Mouse (Mus musculus): ENCODE results near the gene Mcl1. TPM values are rescaled to one million over a fixed set of nuclear protein-coding genes. Genes with fewer than 3 reads are reported as not detected.

The Mcl1 gene
- polyA plus RNA-seq, 1 experiment from 2014 or later: 75.7 TPM

GRCm38 (mm10) chr3:95624628-95625503 is 33.7 kb upstream of the Mcl1 start, which contains the start of gene Ensa:
TSS of gene Ensa (plus strand) at chr3:95624993.
- Histone ChIP-seq H3K27ac (ENCODE audit: low read depth, low read length) (peak within 1 kb of the TSS; percentile 81), H3K9me3 (ENCODE audit: control insufficient read depth, low read length) (no peaks in the 10 kb centered on the region), H3K4me1 (ENCODE audit: control insufficient read depth, insufficient read depth, low read length) (peaks cover 8% of the 10 kb centered on the region), H3K4me2 (ENCODE audit: low read depth) (peak within 1 kb of the TSS; percentile 78), H3K9ac (ENCODE audit: low read length) (peak within 1 kb of the TSS; percentile 75), H3K36me3 (ENCODE audit: control insufficient read depth, insufficient read depth, low read length) (peaks cover 20% of the 10 kb centered on the region), H3K27me3 (ENCODE audit: control insufficient read depth, insufficient read depth, low read length) (no peaks in the 10 kb centered on the region), H3K4me3 (ENCODE audit: low read depth, low read length) (peak within 1 kb of the TSS; percentile 67)
- ATAC-seq (ENCODE audit: insufficient read depth, low FRiP score, low TSS enrichment): peak; percentile 99
- under 1% methylated on average over 44 of the region's 44 CpGs for WGBS
- peak; percentile 98 for DNase-seq (ENCODE audit: low spot score)

- no peak overlapping the region for H3K9ac ChIP-seq (ENCODE audit: low read length)
- H3K27ac ChIP-seq (ENCODE audit: low read depth, low read length): no peak overlapping the region
- H3K4me3 ChIP-seq (ENCODE audit: low read depth, low read length): no peak overlapping the region
- H3K4me1 ChIP-seq (ENCODE audit: control insufficient read depth, insufficient read depth, low read length): peaks cover 8% of the 10 kb centered on the region
- peaks cover 25% of the 10 kb centered on the region for H3K36me3 ChIP-seq (ENCODE audit: control insufficient read depth, insufficient read depth, low read length)
- H3K9me3 ChIP-seq (ENCODE audit: control insufficient read depth, low read length): no peaks in the 10 kb centered on the region
- WGBS: 93% methylated on average over 5 of the region's 5 CpGs
- ATAC-seq (ENCODE audit: insufficient read depth, low FRiP score, low TSS enrichment): no peak
- no peaks in the 10 kb centered on the region for H3K27me3 ChIP-seq (ENCODE audit: control insufficient read depth, insufficient read depth, low read length)
- no peak for DNase-seq (ENCODE audit: low spot score)
- no peak overlapping the region for H3K4me2 ChIP-seq (ENCODE audit: low read depth)
Measured at GRCm38 (mm10) chr3:95627763-95628162, 30.8 kb upstream of the Mcl1 start.

GRCm38 (mm10) chr3:95629755-95630154 is 28.8 kb upstream of the Mcl1 start:
- Histone ChIP-seq H3K9me3 (ENCODE audit: control insufficient read depth, low read length) (no peaks in the 10 kb centered on the region), H3K27ac (ENCODE audit: low read depth, low read length) (no peak overlapping the region), H3K4me1 (ENCODE audit: control insufficient read depth, insufficient read depth, low read length) (peaks cover 8% of the 10 kb centered on the region), H3K4me2 (ENCODE audit: low read depth) (no peak overlapping the region), H3K36me3 (ENCODE audit: control insufficient read depth, insufficient read depth, low read length) (peaks cover 25% of the 10 kb centered on the region), H3K27me3 (ENCODE audit: control insufficient read depth, insufficient read depth, low read length) (no peaks in the 10 kb centered on the region), H3K9ac (ENCODE audit: low read length) (no peak overlapping the region), H3K4me3 (ENCODE audit: low read depth, low read length) (no peak overlapping the region)
- DNase-seq (ENCODE audit: low spot score): no peak
- WGBS: 87% methylated on average over 4 of the region's 4 CpGs
- no peak for ATAC-seq (ENCODE audit: insufficient read depth, low FRiP score, low TSS enrichment)

- Histone ChIP-seq H3K36me3 (ENCODE audit: control insufficient read depth, insufficient read depth, low read length) (peaks cover 25% of the 10 kb centered on the region), H3K27ac (ENCODE audit: low read depth, low read length) (no peak overlapping the region), H3K27me3 (ENCODE audit: control insufficient read depth, insufficient read depth, low read length) (no peaks in the 10 kb centered on the region), H3K4me2 (ENCODE audit: low read depth) (no peak overlapping the region), H3K9ac (ENCODE audit: low read length) (no peak overlapping the region), H3K9me3 (ENCODE audit: control insufficient read depth, low read length) (no peaks in the 10 kb centered on the region), H3K4me3 (ENCODE audit: low read depth, low read length) (no peak overlapping the region), H3K4me1 (ENCODE audit: control insufficient read depth, insufficient read depth, low read length) (peaks cover 8% of the 10 kb centered on the region)
- WGBS: 93% methylated on average over 3 of the region's 3 CpGs
- no peak for ATAC-seq (ENCODE audit: insufficient read depth, low FRiP score, low TSS enrichment)
- DNase-seq (ENCODE audit: low spot score): no peak
Measured at GRCm38 (mm10) chr3:95630856-95631255, 27.7 kb upstream of the Mcl1 start.

GRCm38 (mm10) chr3:95631304-95631703 is 27.3 kb upstream of the Mcl1 start:
- H3K27ac ChIP-seq (ENCODE audit: low read depth, low read length): no peak overlapping the region
- 84% methylated on average over 6 of the region's 6 CpGs for WGBS

GRCm38 (mm10) chr3:95632648-95633588 is 25.7 kb upstream of the Mcl1 start:
- Histone ChIP-seq H3K4me1 (ENCODE audit: control insufficient read depth, insufficient read depth, low read length) (no peaks in the 10 kb centered on the region), H3K4me3 (ENCODE audit: low read depth, low read length) (no peak overlapping the region), H3K27me3 (ENCODE audit: control insufficient read depth, insufficient read depth, low read length) (no peaks in the 10 kb centered on the region), H3K27ac (ENCODE audit: low read depth, low read length) (0 out of 2 replicates have a peak overlapping the region, but pooled peaks have one; percentile 4), H3K9me3 (ENCODE audit: control insufficient read depth, low read length) (no peaks in the 10 kb centered on the region), H3K36me3 (ENCODE audit: control insufficient read depth, insufficient read depth, low read length) (peaks cover 20% of the 10 kb centered on the region), H3K4me2 (ENCODE audit: low read depth) (no peak overlapping the region), H3K9ac (ENCODE audit: low read length) (no peak overlapping the region)
- peak; percentile 28 for DNase-seq (ENCODE audit: low spot score)
- no peak for ATAC-seq (ENCODE audit: insufficient read depth, low FRiP score, low TSS enrichment)
- 79% methylated on average over 12 of the region's 12 CpGs for WGBS

More at GRCm38 (mm10) chr3:95631304-95631703, 27.3 kb upstream of the Mcl1 start:
- ATAC-seq (ENCODE audit: insufficient read depth, low FRiP score, low TSS enrichment) (no peak), DNase-seq (ENCODE audit: low spot score) (no peak)
- H3K4me2 ChIP-seq (ENCODE audit: low read depth): no peak overlapping the region
- H3K27me3 ChIP-seq (ENCODE audit: control insufficient read depth, insufficient read depth, low read length): no peaks in the 10 kb centered on the region
- H3K36me3 ChIP-seq (ENCODE audit: control insufficient read depth, insufficient read depth, low read length): peaks cover 27% of the 10 kb centered on the region
- H3K4me1 ChIP-seq (ENCODE audit: control insufficient read depth, insufficient read depth, low read length): peaks cover 4% of the 10 kb centered on the region
- no peaks in the 10 kb centered on the region for H3K9me3 ChIP-seq (ENCODE audit: control insufficient read depth, low read length)
- H3K9ac ChIP-seq (ENCODE audit: low read length): no peak overlapping the region
- H3K4me3 ChIP-seq (ENCODE audit: low read depth, low read length): no peak overlapping the region

GRCm38 (mm10) chr3:95635636-95636035 is 23.0 kb upstream of the Mcl1 start:
- no peak overlapping the region for H3K4me3 ChIP-seq (ENCODE audit: low read depth, low read length)
- no peak overlapping the region for H3K4me2 ChIP-seq (ENCODE audit: low read depth)
- no peak for ATAC-seq (ENCODE audit: insufficient read depth, low FRiP score, low TSS enrichment)
- no peaks in the 10 kb centered on the region for H3K4me1 ChIP-seq (ENCODE audit: control insufficient read depth, insufficient read depth, low read length)
- peaks cover 7% of the 10 kb centered on the region for H3K36me3 ChIP-seq (ENCODE audit: control insufficient read depth, insufficient read depth, low read length)
- no peak overlapping the region for H3K9ac ChIP-seq (ENCODE audit: low read length)
- DNase-seq (ENCODE audit: low spot score): no peak
- WGBS: 83% methylated on average over 4 of the region's 4 CpGs
- H3K9me3 ChIP-seq (ENCODE audit: control insufficient read depth, low read length): no peaks in the 10 kb centered on the region
- no peak overlapping the region for H3K27ac ChIP-seq (ENCODE audit: low read depth, low read length)
- no peaks in the 10 kb centered on the region for H3K27me3 ChIP-seq (ENCODE audit: control insufficient read depth, insufficient read depth, low read length)

GRCm38 (mm10) chr3:95636072-95636471 is 22.5 kb upstream of the Mcl1 start:
- Histone ChIP-seq H3K9ac (ENCODE audit: low read length) (no peak overlapping the region), H3K4me2 (ENCODE audit: low read depth) (no peak overlapping the region), H3K4me1 (ENCODE audit: control insufficient read depth, insufficient read depth, low read length) (no peaks in the 10 kb centered on the region), H3K27me3 (ENCODE audit: control insufficient read depth, insufficient read depth, low read length) (no peaks in the 10 kb centered on the region), H3K27ac (ENCODE audit: low read depth, low read length) (no peak overlapping the region), H3K4me3 (ENCODE audit: low read depth, low read length) (no peak overlapping the region), H3K9me3 (ENCODE audit: control insufficient read depth, low read length) (no peaks in the 10 kb centered on the region), H3K36me3 (ENCODE audit: control insufficient read depth, insufficient read depth, low read length) (peaks cover 7% of the 10 kb centered on the region)
- WGBS: 85% methylated on average over 4 of the region's 4 CpGs
- ATAC-seq (ENCODE audit: insufficient read depth, low FRiP score, low TSS enrichment) (no peak), DNase-seq (ENCODE audit: low spot score) (no peak)

Measured in neural tube, embryonic 11.5 days (tissue).